Mouse (Mus musculus): ENCODE results near the gene Foxk1. TPM values are rescaled to one million over a fixed set of nuclear protein-coding genes. Genes with fewer than 3 reads are reported as not detected.
A peak's percentile ranks its signal among the peaks of the same experiment; 100 is the strongest.

Gene Foxk1
- polyA plus RNA-seq, 1 experiment from 2014 or later: 6.5 TPM

DNA sequence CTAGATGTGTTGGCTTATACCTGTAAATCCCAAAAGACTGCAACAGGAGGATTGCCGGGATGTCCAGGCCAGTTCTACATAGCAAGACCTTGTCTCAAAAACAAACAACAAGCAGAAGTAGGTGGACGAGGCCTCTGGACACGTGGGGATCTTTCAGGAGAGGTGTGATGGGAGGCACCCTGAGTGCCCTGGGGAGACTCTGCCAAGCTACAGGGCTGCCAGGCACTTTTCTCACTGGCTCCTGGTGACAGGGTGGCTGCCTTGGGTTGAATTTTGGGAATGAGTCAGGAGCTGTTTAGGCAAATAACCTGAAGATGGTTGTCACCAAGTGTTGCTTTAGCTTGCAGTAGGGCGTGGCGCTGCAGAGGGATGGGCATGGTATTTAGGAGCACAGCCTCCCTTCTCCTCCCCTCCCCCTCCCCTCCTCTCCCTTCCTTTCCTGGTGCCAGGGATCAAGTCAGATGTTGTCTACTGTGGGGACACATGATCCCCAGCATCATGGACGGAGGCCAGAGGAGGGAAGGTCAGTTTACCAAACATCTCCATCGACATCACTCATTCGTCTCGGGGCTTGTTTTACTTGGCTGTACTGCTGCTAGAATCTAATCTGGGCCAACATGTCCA is 30.6 kb downstream of the Foxk1 start:
- WGBS: 49% methylated on average over 9 of the region's 9 CpGs
- H3K4me2 ChIP-seq (replicated peaks; ENCODE audit: low read depth, low read length): no peak overlapping the region
- no peaks in the 10 kb centered on the region for H3K27me3 ChIP-seq (ENCODE audit: control insufficient read depth, insufficient read depth, low read length)
- H3K27ac ChIP-seq (ENCODE audit: low read depth, low read length): no peak overlapping the region
- H3K9ac ChIP-seq (ENCODE audit: low read depth, low read length): no peak overlapping the region
- H3K9me3 ChIP-seq (ENCODE audit: control insufficient read depth, low read length): no peaks in the 10 kb centered on the region
- peaks cover 16% of the 10 kb centered on the region for H3K36me3 ChIP-seq (ENCODE audit: control insufficient read depth, insufficient read depth, low read length)
- ATAC-seq (ENCODE audit: low FRiP score, low TSS enrichment): peak; percentile 32; the same call in 1 of the 2 replicates
- H3K4me1 ChIP-seq (ENCODE audit: control insufficient read depth, insufficient read depth, low read length): peaks cover 30% of the 10 kb centered on the region
- H3K4me3 ChIP-seq (ENCODE audit: low read length): no peak overlapping the region

DNA sequence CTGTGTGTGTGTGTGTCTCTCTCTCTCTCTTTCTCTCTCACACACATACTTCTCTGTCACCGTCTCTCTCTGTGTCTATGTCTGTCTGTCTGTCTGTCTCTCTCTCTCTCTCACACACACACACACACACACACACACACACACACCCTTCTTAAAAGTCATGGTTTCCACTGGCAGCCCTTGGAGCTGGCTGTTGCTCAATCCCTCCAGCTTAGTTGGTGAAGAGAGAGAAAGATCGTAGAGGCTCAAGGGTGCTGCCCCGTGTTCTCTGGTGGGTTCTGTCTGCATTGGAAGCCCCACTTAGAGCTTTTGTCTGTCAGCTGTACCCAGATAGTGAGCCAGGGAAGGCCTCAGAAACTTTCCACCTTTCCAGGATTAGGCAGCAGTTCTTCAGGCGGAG is 31.4 kb downstream of the Foxk1 start:
- Histone ChIP-seq H3K9me3 (ENCODE audit: control insufficient read depth, low read length) (no peaks in the 10 kb centered on the region), H3K27ac (ENCODE audit: low read depth, low read length) (0 out of 2 replicates have a peak overlapping the region, but pooled peaks have one; percentile 7), H3K4me3 (ENCODE audit: low read length) (no peak overlapping the region), H3K4me1 (ENCODE audit: control insufficient read depth, insufficient read depth, low read length) (peaks cover 27% of the 10 kb centered on the region), H3K9ac (ENCODE audit: low read depth, low read length) (no peak overlapping the region), H3K4me2 (replicated peaks; ENCODE audit: low read depth, low read length) (no peak overlapping the region), H3K27me3 (ENCODE audit: control insufficient read depth, insufficient read depth, low read length) (no peaks in the 10 kb centered on the region), H3K36me3 (ENCODE audit: control insufficient read depth, insufficient read depth, low read length) (peaks cover 16% of the 10 kb centered on the region)
- no peak for ATAC-seq (ENCODE audit: low FRiP score, low TSS enrichment)
- 74% methylated on average over 4 of the region's 4 CpGs for WGBS

DNA sequence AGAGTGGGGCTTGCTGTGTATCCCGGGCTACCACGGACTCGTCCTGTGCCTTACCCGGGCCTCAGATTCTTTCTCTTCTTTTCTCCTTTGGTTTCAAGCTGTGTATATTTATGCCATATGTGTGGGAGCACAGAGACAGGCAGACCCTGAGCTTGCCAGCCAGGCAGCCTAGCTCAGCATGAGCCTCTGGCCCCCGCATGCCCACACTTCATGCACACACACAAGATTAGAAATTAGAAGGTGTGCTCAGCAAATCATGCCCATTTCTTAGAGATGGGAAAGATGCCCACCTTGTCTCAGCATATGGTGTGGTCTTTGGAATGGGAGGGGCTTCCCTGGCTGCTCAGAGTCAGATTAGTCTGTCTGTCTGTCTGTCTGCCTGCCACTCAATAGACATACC is 32.8 kb downstream of the Foxk1 start:
- no peaks in the 10 kb centered on the region for H3K27me3 ChIP-seq (ENCODE audit: control insufficient read depth, insufficient read depth, low read length)
- no peak overlapping the region for H3K9ac ChIP-seq (ENCODE audit: low read depth, low read length)
- H3K4me3 ChIP-seq (ENCODE audit: low read length): no peak overlapping the region
- 92% methylated on average over 5 of the region's 5 CpGs for WGBS
- no peak overlapping the region for H3K4me2 ChIP-seq (replicated peaks; ENCODE audit: low read depth, low read length)
- H3K27ac ChIP-seq (ENCODE audit: low read depth, low read length): no peak overlapping the region
- peaks cover 18% of the 10 kb centered on the region for H3K36me3 ChIP-seq (ENCODE audit: control insufficient read depth, insufficient read depth, low read length)
- no peaks in the 10 kb centered on the region for H3K9me3 ChIP-seq (ENCODE audit: control insufficient read depth, low read length)
- ATAC-seq (ENCODE audit: low FRiP score, low TSS enrichment): no peak
- peaks cover 28% of the 10 kb centered on the region for H3K4me1 ChIP-seq (ENCODE audit: control insufficient read depth, insufficient read depth, low read length)

- no peaks in the 10 kb centered on the region for H3K9me3 ChIP-seq (ENCODE audit: control insufficient read depth, low read length)
- no peak overlapping the region for H3K4me3 ChIP-seq (ENCODE audit: low read length)
- H3K9ac ChIP-seq (ENCODE audit: low read depth, low read length): no peak overlapping the region
- H3K27ac ChIP-seq (ENCODE audit: low read depth, low read length): no peak overlapping the region
- H3K4me2 ChIP-seq (replicated peaks; ENCODE audit: low read depth, low read length): no peak overlapping the region
- ATAC-seq (ENCODE audit: low FRiP score, low TSS enrichment): no peak
- H3K36me3 ChIP-seq (ENCODE audit: control insufficient read depth, insufficient read depth, low read length): peaks cover 18% of the 10 kb centered on the region
- WGBS: 94% methylated on average over 15 of the region's 15 CpGs
- H3K27me3 ChIP-seq (ENCODE audit: control insufficient read depth, insufficient read depth, low read length): no peaks in the 10 kb centered on the region
- peaks cover 41% of the 10 kb centered on the region for H3K4me1 ChIP-seq (ENCODE audit: control insufficient read depth, insufficient read depth, low read length)
Measured at GRCm38 (mm10) chr5:142435736-142436135, 34.4 kb downstream of the Foxk1 start.

GRCm38 (mm10) chr5:142438380-142438938 is 37.2 kb downstream of the Foxk1 start:
- 85% methylated on average over 16 of the region's 16 CpGs for WGBS
- Histone ChIP-seq H3K9me3 (ENCODE audit: control insufficient read depth, low read length) (no peaks in the 10 kb centered on the region), H3K4me2 (replicated peaks; ENCODE audit: low read depth, low read length) (no peak overlapping the region), H3K36me3 (ENCODE audit: control insufficient read depth, insufficient read depth, low read length) (peaks cover 16% of the 10 kb centered on the region), H3K4me3 (ENCODE audit: low read length) (no peak overlapping the region), H3K4me1 (ENCODE audit: control insufficient read depth, insufficient read depth, low read length) (peaks cover 42% of the 10 kb centered on the region), H3K27me3 (ENCODE audit: control insufficient read depth, insufficient read depth, low read length) (no peaks in the 10 kb centered on the region), H3K27ac (ENCODE audit: low read depth, low read length) (peak overlapping the region; percentile 42; the same call in 1 of the 2 replicates), H3K9ac (ENCODE audit: low read depth, low read length) (no peak overlapping the region)
- no peak for ATAC-seq (ENCODE audit: low FRiP score, low TSS enrichment)

DNA sequence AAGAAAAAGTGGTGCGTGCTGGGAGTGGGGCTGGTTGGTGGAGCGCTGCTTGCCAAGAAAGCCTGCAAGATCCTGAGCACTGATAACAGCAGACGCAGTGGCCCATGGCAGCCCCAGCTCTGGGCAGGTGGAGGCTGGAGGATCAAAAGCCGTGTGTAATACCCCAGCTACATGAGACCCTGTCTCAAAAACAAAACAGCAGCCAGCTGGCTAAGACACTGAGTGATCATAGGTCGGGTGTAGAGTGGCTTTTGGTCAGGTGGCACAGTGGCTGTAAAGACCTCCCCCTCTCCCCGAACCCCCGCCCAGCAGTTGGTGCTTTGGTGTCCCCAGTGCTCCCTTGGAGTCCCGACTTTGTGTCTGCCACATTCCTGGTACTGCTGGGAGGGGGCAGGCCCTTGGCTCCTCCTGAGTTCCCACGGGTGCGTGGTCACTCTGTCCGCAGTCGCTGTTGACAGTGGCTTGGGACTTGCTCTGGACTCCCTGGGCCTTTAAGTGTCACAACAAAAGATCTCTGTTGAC is 38.7 kb downstream of the Foxk1 start:
- whole genome bisulfite sequencing: 1% methylated on average over 12 of the region's 12 CpGs
- peak; percentile 56 for ATAC-seq (ENCODE audit: low FRiP score, low TSS enrichment)
- peaks cover 40% of the 10 kb centered on the region for H3K4me1 ChIP-seq (ENCODE audit: control insufficient read depth, insufficient read depth, low read length)

GRCm38 (mm10) chr5:142440451-142441147 is 39.3 kb downstream of the Foxk1 start:
- Histone ChIP-seq H3K4me1 (ENCODE audit: control insufficient read depth, insufficient read depth, low read length) (peaks cover 46% of the 10 kb centered on the region), H3K9me3 (ENCODE audit: control insufficient read depth, low read length) (no peaks in the 10 kb centered on the region), H3K27me3 (ENCODE audit: control insufficient read depth, insufficient read depth, low read length) (no peaks in the 10 kb centered on the region), H3K27ac (ENCODE audit: low read depth, low read length) (peak overlapping the region; percentile 95), H3K4me3 (ENCODE audit: low read length) (peak overlapping the region; percentile 34), H3K4me2 (replicated peaks; ENCODE audit: low read depth, low read length) (peak overlapping the region; percentile 72), H3K36me3 (ENCODE audit: control insufficient read depth, insufficient read depth, low read length) (peaks cover 10% of the 10 kb centered on the region), H3K9ac (ENCODE audit: low read depth, low read length) (peak overlapping the region; percentile 50; the same call in 1 of the 2 replicates)
- peak; percentile 96 for ATAC-seq (ENCODE audit: low FRiP score, low TSS enrichment)
- under 1% methylated on average over 19 of the region's 19 CpGs for WGBS

More for the DNA sequence above, 38.7 kb downstream of the Foxk1 start:
- Histone ChIP-seq H3K4me3 (ENCODE audit: low read length) (peak overlapping the region; percentile 34), H3K27me3 (ENCODE audit: control insufficient read depth, insufficient read depth, low read length) (no peaks in the 10 kb centered on the region), H3K4me2 (replicated peaks; ENCODE audit: low read depth, low read length) (peak overlapping the region; percentile 72), H3K27ac (ENCODE audit: low read depth, low read length) (peak overlapping the region; percentile 95), H3K9ac (ENCODE audit: low read depth, low read length) (peak overlapping the region; percentile 15; the same call in 1 of the 2 replicates), H3K9me3 (ENCODE audit: control insufficient read depth, low read length) (no peaks in the 10 kb centered on the region), H3K36me3 (ENCODE audit: control insufficient read depth, insufficient read depth, low read length) (peaks cover 16% of the 10 kb centered on the region)

DNA sequence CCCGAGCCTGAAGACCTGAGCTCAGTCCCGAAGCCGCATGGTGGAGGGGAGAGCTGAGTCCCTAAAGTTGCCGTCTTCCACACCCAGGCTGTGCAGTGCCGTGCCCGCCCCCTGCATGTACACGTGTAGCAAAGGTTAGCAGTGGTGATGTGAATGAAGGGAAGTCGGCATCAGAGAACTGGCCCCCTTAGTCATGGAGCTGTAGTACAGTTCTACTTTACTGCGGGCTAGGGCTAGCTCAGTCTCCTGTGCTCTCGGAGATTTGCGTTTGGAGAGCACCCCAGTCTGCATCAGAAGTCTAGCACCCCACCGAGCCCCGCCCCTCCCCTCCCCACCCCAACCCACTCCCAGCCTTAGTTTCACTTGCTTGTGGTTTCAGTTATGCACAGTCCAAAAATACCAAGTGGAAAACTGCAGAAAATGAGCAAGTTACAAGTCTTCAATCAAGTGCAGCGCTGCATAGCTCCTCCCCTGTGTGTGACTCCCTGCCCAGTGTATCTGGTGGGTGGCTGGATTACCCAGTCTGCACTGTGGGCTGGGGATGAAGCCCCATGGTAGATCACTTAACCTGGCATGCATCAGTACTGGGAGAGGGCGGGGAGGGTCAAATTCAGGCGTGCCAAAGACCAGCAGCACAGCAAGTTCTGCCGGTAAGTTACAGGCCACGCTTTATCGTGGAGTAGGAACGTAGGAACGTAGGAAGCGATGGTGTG is 40.2 kb downstream of the Foxk1 start:
- Histone ChIP-seq H3K27me3 (ENCODE audit: control insufficient read depth, insufficient read depth, low read length) (no peaks in the 10 kb centered on the region), H3K4me3 (ENCODE audit: low read length) (peak overlapping the region; percentile 34), H3K4me2 (replicated peaks; ENCODE audit: low read depth, low read length) (peak overlapping the region; percentile 72), H3K9ac (ENCODE audit: low read depth, low read length) (peak overlapping the region; percentile 50; the same call in 1 of the 2 replicates), H3K9me3 (ENCODE audit: control insufficient read depth, low read length) (no peaks in the 10 kb centered on the region), H3K36me3 (ENCODE audit: control insufficient read depth, insufficient read depth, low read length) (peaks cover 2% of the 10 kb centered on the region; the same call in 1 of the 2 replicates), H3K4me1 (ENCODE audit: control insufficient read depth, insufficient read depth, low read length) (peaks cover 49% of the 10 kb centered on the region), H3K27ac (ENCODE audit: low read depth, low read length) (peak overlapping the region; percentile 95)
- 58% methylated on average over 22 of the region's 22 CpGs for WGBS
- ATAC-seq (ENCODE audit: low FRiP score, low TSS enrichment): no peak

Measured in kidney, embryonic 14.5 days (tissue).